Mouse (Mus musculus): Measurements from ENCODE around the gene Ccdc62. TPM values are rescaled to one million over a fixed set of nuclear protein-coding genes. Genes with fewer than 3 reads are reported as not detected.

Gene Ccdc62
- polyA plus RNA-seq, 1 experiment from 2014 or later = 7.8 TPM

DNA sequence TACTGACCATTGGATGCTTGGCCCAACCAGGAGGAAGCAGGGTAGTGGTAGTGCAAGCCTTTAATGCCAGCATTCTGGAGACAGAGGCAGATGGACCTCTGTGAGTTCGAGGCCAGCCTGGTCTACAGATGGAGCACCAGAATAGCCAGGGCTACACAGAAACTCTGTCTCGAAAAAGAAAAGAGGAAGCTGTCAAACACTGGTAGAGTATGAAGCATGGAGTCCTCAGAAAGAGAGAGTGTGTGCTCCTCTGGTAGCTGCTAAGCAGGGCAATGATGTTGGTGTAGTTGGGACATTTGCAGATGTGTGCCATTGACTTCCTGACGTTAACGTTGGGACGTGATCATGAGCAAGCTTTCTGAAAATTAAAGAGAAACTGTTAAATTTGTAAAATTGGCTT lies 8.0 kb downstream of the Ccdc62 start:
- H3K9ac ChIP-seq = no peak overlapping the region
- H3K36me3 ChIP-seq = no peaks in the 10 kb centered on the region
- no peak for ATAC-seq (ENCODE audit: insufficient number of reproducible peaks, insufficient read depth, low FRiP score, low TSS enrichment)
- no peak overlapping the region for H3K27ac ChIP-seq
- H3K4me2 ChIP-seq (replicated peaks) = no peak overlapping the region
- H3K27me3 ChIP-seq = no peaks in the 10 kb centered on the region
- H3K4me1 ChIP-seq = no peaks in the 10 kb centered on the region
- 88% methylated on average over 5 of the region's 5 CpGs for WGBS
- no peak overlapping the region for H3K4me3 ChIP-seq
- H3K9me3 ChIP-seq = no peaks in the 10 kb centered on the region

DNA sequence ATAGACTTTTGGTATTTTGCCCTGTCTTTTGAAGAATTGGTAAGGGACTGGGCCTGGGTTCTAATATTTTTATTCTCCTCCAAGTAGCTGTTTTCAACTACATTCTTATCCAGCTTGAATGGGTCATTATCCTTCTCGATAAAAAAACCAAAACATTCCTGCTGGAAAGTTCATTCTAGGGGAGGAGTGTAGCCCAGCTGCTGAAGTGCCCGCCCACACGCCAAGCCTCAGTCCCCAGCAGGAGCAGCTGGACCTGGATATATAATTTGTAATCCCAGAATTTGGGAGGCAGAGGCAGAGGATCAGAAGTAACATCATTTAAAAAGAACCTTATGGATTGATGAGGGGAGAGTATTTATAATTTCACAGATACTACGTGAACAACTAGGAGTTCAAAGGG lies 16.1 kb downstream of the Ccdc62 start:
- H3K9ac ChIP-seq = no peak overlapping the region
- WGBS = 69% methylated on average over 4 of the region's 4 CpGs
- H3K4me3 ChIP-seq = no peak overlapping the region
- no peak for ATAC-seq (ENCODE audit: insufficient number of reproducible peaks, insufficient read depth, low FRiP score, low TSS enrichment)
- no peaks in the 10 kb centered on the region for H3K9me3 ChIP-seq
- H3K27me3 ChIP-seq = no peaks in the 10 kb centered on the region
- no peaks in the 10 kb centered on the region for H3K4me1 ChIP-seq
- H3K36me3 ChIP-seq = no peaks in the 10 kb centered on the region
- H3K4me2 ChIP-seq (replicated peaks) = no peak overlapping the region
- no peak overlapping the region for H3K27ac ChIP-seq

DNA sequence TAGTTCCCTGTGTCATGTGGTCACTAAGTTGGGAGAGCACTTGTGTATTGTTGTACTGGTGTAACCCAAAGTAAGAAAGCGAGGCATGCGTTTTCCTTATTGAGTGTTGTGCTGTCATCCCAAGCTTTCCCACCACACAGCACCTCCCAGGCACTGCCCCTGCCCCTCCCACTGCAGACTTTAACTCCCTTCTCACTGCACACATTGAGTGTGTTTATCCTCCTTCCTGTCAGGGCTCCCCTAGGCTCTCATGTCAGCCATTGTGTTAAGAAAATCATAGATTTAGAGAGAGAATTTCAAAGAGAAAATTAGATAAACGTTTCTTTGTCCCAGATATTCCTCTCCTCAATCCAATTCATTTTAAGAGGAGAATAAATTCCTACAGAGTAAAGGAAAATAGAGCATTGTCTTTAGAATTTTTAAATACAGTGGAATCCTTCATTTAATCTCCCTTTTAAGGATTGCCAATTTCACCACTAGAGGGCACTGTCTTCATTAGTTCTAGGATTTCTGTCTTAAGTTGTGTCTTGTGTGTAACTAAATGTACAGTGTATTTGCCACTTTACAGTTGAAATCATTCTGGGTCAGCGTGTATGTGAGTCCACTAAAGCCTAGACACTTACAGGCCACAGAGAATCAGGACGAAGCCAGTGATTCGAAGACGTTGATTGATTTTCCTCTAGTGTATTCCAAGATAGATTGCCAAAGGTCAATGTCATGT lies 16.7 kb downstream of the Ccdc62 start:
- ATAC-seq (ENCODE audit: insufficient number of reproducible peaks, insufficient read depth, low FRiP score, low TSS enrichment) = no peak
- no peak overlapping the region for H3K27ac ChIP-seq
- H3K9ac ChIP-seq = no peak overlapping the region
- no peak overlapping the region for H3K4me3 ChIP-seq
- H3K4me2 ChIP-seq (replicated peaks) = no peak overlapping the region
- no peaks in the 10 kb centered on the region for H3K27me3 ChIP-seq
- no peaks in the 10 kb centered on the region for H3K36me3 ChIP-seq
- 53% methylated on average over 7 of the region's 7 CpGs for WGBS
- no peaks in the 10 kb centered on the region for H3K4me1 ChIP-seq
- no peaks in the 10 kb centered on the region for H3K9me3 ChIP-seq

DNA sequence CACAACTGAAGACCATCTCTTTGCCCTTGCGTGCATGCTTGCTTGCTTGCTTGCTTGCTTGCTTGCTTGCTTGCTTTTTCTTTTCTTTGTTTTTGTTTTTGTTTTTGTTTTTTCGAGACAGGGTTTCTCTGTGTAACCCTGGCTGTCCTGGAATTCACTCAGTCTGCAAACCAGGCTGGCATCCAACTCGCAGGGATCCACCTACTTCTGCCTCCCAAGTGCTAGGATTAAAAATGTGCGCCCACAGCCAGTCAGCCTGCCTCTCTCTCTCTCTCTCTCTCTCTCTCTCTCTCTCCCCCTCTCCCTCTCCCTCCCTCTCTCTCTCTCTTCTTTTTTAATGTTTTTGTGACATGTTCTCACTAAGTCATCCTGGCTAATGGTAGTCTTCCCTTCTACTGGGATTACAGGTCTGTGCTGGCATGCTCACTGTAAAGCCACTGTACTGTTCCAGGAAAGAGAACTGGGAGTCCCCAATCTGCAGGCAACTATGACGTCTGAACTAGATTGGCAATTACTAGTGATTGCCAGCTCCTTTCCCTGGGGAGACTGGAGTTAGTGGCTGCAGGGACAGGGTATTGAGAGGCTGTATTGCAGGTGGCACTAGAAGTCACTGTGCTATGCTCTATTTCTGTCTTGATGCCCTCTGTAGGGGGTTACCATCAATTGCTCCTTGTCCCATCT lies 22.0 kb downstream of the Ccdc62 start:
- Histone ChIP-seq H3K27me3 (no peaks in the 10 kb centered on the region), H3K9me3 (no peaks in the 10 kb centered on the region), H3K4me3 (no peak overlapping the region), H3K27ac (no peak overlapping the region), H3K9ac (no peak overlapping the region), H3K4me2 (replicated peaks) (no peak overlapping the region), H3K36me3 (no peaks in the 10 kb centered on the region), H3K4me1 (peaks cover 6% of the 10 kb centered on the region; the same call in 1 of the 2 replicates)
- ATAC-seq (ENCODE audit: insufficient number of reproducible peaks, insufficient read depth, low FRiP score, low TSS enrichment) = no peak
- 57% methylated on average over 5 of the region's 5 CpGs for WGBS

DNA sequence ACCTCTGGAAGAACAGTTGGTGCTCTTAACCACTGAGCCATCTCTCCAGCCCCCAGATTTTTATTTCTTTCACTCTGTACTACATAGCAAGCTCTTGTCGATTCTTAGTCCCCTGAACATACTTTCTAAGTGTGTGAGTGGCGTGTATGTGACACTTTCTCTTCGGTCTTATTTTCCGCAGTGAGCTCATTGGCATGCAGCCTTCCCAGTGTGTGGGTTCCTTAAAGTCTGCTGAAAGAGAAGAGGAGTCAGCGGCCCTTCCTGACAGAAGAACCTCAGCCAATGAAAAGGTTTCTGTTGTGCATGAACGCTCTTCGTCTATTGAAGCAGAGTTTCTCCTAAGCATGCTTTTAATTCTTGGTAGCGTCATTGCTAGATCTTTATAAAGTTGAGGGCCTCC lies 26.7 kb downstream of the Ccdc62 start:
- WGBS = 92% methylated on average over 8 of the region's 8 CpGs
- ATAC-seq (ENCODE audit: insufficient number of reproducible peaks, insufficient read depth, low FRiP score, low TSS enrichment) = no peak
- Histone ChIP-seq H3K4me1 (peaks cover 6% of the 10 kb centered on the region; the same call in 1 of the 2 replicates), H3K27ac (no peak overlapping the region), H3K4me2 (replicated peaks) (no peak overlapping the region), H3K9ac (no peak overlapping the region), H3K9me3 (no peaks in the 10 kb centered on the region), H3K36me3 (no peaks in the 10 kb centered on the region), H3K4me3 (no peak overlapping the region), H3K27me3 (no peaks in the 10 kb centered on the region)

DNA sequence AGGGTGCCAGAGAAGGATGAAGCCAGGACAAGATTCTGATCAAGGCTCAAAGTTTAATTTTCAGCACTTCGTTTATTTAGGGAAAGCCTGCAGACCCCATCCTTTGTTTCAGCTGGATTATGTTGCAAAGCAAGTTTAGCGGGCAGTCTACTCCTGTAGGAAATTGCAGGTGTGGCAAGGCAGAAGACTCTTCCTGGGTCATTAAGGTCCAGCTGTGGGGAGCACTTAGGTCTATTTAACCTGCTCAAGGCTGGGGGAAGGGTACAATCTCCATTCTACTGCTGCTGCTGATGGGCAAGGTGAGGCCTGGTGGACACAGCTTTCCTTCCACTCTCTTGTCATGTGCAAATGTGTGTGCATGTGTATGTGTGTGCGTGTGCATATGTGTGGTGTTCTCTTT lies 28.5 kb downstream of the Ccdc62 start:
- Histone ChIP-seq H3K4me2 (replicated peaks) (no peak overlapping the region), H3K9ac (no peak overlapping the region), H3K27ac (no peak overlapping the region), H3K9me3 (no peaks in the 10 kb centered on the region), H3K4me1 (peaks cover 6% of the 10 kb centered on the region; the same call in 1 of the 2 replicates), H3K27me3 (no peaks in the 10 kb centered on the region), H3K36me3 (no peaks in the 10 kb centered on the region), H3K4me3 (no peak overlapping the region)
- ATAC-seq (ENCODE audit: insufficient number of reproducible peaks, insufficient read depth, low FRiP score, low TSS enrichment) = no peak
- WGBS = 68% methylated on average over 3 of the region's 3 CpGs

DNA sequence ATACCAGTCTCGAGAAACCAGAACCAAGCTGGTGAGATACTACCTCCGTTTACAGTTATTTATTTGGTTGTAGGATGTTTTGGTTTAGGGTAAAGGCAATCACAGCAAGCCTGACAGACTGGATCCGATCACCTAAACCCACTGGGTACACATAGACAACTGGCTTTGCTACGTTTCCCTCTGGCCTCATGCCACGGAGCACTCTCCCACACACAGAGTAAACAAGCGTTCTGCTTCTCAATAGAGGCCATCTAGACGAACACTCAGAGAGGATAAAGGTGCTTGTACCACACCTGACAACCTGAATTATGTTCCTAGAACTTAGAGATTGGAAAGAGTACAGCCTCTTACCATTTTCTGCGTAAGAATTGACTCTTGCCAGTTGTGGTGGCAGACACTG lies 29.6 kb downstream of the Ccdc62 start:
- no peak overlapping the region for H3K27ac ChIP-seq
- WGBS = 77% methylated on average over 8 of the region's 8 CpGs
- H3K9me3 ChIP-seq = no peaks in the 10 kb centered on the region
- H3K4me1 ChIP-seq = peaks cover 6% of the 10 kb centered on the region; the same call in 1 of the 2 replicates
- H3K4me2 ChIP-seq (replicated peaks) = no peak overlapping the region
- no peak overlapping the region for H3K9ac ChIP-seq
- no peaks in the 10 kb centered on the region for H3K36me3 ChIP-seq
- H3K4me3 ChIP-seq = no peak overlapping the region
- H3K27me3 ChIP-seq = no peaks in the 10 kb centered on the region
- ATAC-seq (ENCODE audit: insufficient number of reproducible peaks, insufficient read depth, low FRiP score, low TSS enrichment) = no peak

DNA sequence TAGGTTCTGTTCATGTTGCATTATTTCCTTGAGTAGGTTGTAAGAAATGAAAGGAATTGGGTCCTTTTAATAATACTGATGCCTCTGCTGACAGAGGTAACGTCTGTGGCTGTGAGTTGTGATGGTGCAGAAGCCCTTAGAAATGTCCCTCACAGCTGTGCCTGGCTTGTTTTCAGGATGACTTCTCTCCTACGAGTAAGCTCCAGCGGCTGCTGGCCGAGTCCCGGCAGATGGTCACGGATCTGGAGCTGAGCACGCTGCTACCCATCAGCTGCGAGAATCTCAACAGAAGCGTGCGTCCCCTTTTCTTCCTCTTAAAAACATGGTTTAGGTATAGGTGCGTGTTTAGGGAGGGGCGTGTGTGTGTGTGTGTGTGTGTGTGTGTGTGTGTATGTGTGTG lies 30.6 kb downstream of the Ccdc62 start:
- H3K27ac ChIP-seq = no peak overlapping the region
- no peak overlapping the region for H3K4me3 ChIP-seq
- no peaks in the 10 kb centered on the region for H3K9me3 ChIP-seq
- no peak overlapping the region for H3K9ac ChIP-seq
- peaks cover 2% of the 10 kb centered on the region; the same call in 1 of the 2 replicates for H3K4me1 ChIP-seq
- no peak for ATAC-seq (ENCODE audit: insufficient number of reproducible peaks, insufficient read depth, low FRiP score, low TSS enrichment)
- no peaks in the 10 kb centered on the region for H3K27me3 ChIP-seq
- WGBS = 82% methylated on average over 12 of the region's 12 CpGs
- no peak overlapping the region for H3K4me2 ChIP-seq (replicated peaks)
- H3K36me3 ChIP-seq = no peaks in the 10 kb centered on the region

DNA sequence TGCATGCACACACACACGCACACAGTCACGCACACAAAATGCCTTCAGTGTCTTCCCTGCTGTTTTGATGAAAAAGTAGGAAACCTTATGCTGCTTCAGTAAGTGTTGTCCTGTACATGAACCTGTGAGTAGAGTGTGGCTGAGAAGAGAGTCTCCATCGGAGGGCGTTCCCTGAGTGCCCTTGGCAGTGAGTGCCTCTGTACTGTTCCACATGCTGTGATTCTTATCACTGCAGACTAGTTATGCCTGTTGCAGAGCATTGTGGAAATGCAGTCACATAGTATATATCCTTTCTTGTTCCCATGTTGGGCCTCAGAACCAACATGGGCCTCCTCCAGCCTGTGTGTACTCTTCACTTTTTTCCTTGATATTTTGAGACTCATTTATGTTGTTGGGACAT lies 33.7 kb downstream of the Ccdc62 start:
- H3K9ac ChIP-seq = no peak overlapping the region
- no peaks in the 10 kb centered on the region for H3K36me3 ChIP-seq
- WGBS = 96% methylated on average over 4 of the region's 4 CpGs
- no peak overlapping the region for H3K4me3 ChIP-seq
- no peak overlapping the region for H3K4me2 ChIP-seq (replicated peaks)
- H3K27ac ChIP-seq = no peak overlapping the region
- ATAC-seq (ENCODE audit: insufficient number of reproducible peaks, insufficient read depth, low FRiP score, low TSS enrichment) = no peak
- H3K9me3 ChIP-seq = no peaks in the 10 kb centered on the region
- H3K27me3 ChIP-seq = no peaks in the 10 kb centered on the region
- no peaks in the 10 kb centered on the region for H3K4me1 ChIP-seq

DNA sequence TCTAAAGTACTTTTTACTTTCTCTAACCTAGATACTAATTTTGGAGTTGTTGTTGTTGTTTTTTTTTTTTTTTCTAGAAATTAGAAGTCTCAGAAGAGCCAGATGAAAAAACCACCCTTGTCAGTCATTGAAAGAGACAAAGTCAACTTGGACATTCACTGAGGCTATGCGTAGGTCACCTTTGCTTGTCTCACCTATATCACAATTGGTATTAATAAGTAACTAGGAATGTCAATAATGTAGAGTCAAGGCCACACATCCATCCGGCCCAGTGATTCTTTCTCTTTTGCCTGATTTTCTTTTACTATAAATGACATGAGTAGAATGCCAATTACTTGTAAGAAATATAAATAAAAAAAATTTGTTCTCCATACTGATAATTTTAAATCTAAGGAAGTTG lies 36.3 kb downstream of the Ccdc62 start:
- H3K4me2 ChIP-seq (replicated peaks) = no peak overlapping the region
- WGBS = 95% methylated on average over 2 of the region's 2 CpGs
- ATAC-seq (ENCODE audit: insufficient number of reproducible peaks, insufficient read depth, low FRiP score, low TSS enrichment) = no peak

DNA sequence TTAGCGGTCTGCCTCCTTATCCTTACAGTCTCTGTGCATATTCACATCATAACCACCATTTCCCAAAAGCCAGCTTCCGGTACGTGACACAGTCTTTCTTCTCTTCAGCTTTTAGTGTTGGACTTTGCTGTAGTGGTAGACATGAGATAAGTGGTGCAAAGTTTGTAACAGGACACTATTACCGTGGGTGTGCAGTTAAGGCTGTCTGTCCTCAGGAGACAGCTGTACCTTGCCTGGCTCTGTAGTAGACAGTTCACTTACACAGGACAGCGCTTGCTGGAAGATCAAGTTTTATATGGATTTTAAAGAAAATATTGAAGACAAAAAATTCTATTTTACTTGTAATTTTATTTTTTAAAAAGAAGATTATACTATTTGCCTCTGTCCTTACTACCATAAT lies 38.0 kb downstream of the Ccdc62 start:
- no peak overlapping the region for H3K27ac ChIP-seq
- H3K4me1 ChIP-seq = no peaks in the 10 kb centered on the region
- no peak overlapping the region for H3K4me3 ChIP-seq
- no peaks in the 10 kb centered on the region for H3K36me3 ChIP-seq
- no peak for ATAC-seq (ENCODE audit: insufficient number of reproducible peaks, insufficient read depth, low FRiP score, low TSS enrichment)
- no peaks in the 10 kb centered on the region for H3K9me3 ChIP-seq
- WGBS = 78% methylated on average over 5 of the region's 5 CpGs
- peaks cover 5% of the 10 kb centered on the region for H3K27me3 ChIP-seq
- H3K9ac ChIP-seq = no peak overlapping the region
- no peak overlapping the region for H3K4me2 ChIP-seq (replicated peaks)

More for the DNA sequence above, 36.3 kb downstream of the Ccdc62 start:
- H3K4me3 ChIP-seq = no peak overlapping the region
- no peaks in the 10 kb centered on the region for H3K27me3 ChIP-seq
- no peak overlapping the region for H3K9ac ChIP-seq
- H3K4me1 ChIP-seq = no peaks in the 10 kb centered on the region
- no peaks in the 10 kb centered on the region for H3K36me3 ChIP-seq
- H3K9me3 ChIP-seq = no peaks in the 10 kb centered on the region
- H3K27ac ChIP-seq = no peak overlapping the region

DNA sequence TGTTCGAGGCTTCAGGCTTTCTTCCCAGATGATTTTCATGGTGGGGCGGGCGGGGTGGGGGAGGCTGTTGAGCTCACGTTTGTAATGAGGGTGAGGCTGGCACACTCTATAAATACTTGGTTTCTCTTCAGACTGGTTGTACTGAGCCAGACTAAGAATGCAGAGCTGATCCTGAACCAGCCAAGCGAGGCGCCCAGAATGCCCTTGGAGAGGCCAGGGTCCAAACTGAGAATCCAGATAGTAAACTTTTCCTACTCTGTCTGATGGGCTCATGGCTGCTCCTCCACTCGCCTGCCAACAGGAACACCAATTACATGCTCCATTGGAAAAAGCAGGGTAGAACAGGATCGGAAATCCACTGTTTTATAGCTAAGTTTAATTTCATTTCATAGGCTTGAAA lies 38.7 kb downstream of the Ccdc62 start:
- no peak overlapping the region for H3K4me3 ChIP-seq
- H3K9ac ChIP-seq = no peak overlapping the region
- ATAC-seq (ENCODE audit: insufficient number of reproducible peaks, insufficient read depth, low FRiP score, low TSS enrichment) = no peak
- no peak overlapping the region for H3K27ac ChIP-seq
- no peaks in the 10 kb centered on the region for H3K36me3 ChIP-seq
- H3K4me2 ChIP-seq (replicated peaks) = no peak overlapping the region
- H3K27me3 ChIP-seq = peaks cover 6% of the 10 kb centered on the region
- 67% methylated on average over 8 of the region's 8 CpGs for WGBS
- no peaks in the 10 kb centered on the region for H3K9me3 ChIP-seq
- no peaks in the 10 kb centered on the region for H3K4me1 ChIP-seq
